Mouse (Mus musculus) monocyte, adult 5-6 weeks (primary cell): ENCODE measurements around the gene Ripor1. TPM values are rescaled to one million over a fixed set of nuclear protein-coding genes. Genes with fewer than 3 reads are reported as not detected.
"Not testable (repeated sequence)": the region's sequence is repeated elsewhere in the genome, so short reads cannot be mapped to it uniquely, and the experiment has no call there.

Experiments
- ATAC-seq: fragments of 153-309, 156-312 bp; replicated peaks from 2 replicates; pipeline ENCODE4 v1.8.0; 2017; ENCODE audit warnings: mild to moderate bottlenecking; ENCODE audit not compliant: low TSS enrichment, insufficient number of reproducible peaks, severe bottlenecking, poor library complexity, low FRiP score
- total RNA-seq: library from RNA; stranded (forward); fragments of 200-1000, 200-491, 200-594 nt; gene quantifications from 3 replicates; pipeline ENCODE4 v1.2.3, GENCODE M21; 2017

Gene Ripor1
- total RNA-seq, 1 experiment from 2014 or later = 1.2 TPM

GRCm38 (mm10) chr8:105601301-105601700, 3.8 kb upstream of the Ripor1 start:
- ATAC-seq = no peak

GRCm38 (mm10) chr8:105602540-105602939, 2.5 kb upstream of the Ripor1 start:
- not testable (repeated sequence) for ATAC-seq

DNA sequence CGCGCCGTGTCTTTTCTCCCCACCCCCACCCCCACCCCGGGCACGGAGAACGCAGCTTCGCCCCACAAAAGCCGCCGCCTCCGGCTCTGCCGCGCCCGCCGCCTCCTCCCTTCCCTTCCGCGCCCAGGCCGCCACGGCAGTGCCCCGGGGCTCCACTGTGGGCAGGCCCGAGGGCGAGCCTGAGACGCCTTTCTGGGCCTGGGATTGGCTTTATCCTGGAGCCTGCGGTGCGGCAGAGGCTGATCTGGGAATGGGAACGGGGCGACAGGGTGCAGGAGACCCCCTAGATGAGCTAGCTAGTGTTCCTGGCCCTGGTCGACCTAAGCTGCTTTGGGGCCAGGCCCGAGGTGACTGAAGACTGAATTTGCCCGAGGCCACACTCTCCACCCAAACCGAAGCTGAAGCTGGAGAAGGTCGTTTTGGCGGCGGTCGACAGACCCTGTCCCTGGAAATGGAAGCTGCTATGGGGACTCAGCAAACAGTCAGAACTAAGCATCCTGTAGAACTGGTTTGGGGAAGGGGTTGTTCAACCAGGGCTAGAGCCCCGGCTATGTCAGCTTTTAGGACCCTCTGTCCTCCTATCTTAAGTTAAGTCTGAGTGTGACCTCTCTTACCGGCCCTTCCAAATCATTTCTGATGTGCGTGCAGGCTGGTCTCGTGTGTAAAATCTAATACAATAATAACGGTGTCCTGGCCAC, 585 bp downstream of the Ripor1 start:
- no peak for ATAC-seq

DNA sequence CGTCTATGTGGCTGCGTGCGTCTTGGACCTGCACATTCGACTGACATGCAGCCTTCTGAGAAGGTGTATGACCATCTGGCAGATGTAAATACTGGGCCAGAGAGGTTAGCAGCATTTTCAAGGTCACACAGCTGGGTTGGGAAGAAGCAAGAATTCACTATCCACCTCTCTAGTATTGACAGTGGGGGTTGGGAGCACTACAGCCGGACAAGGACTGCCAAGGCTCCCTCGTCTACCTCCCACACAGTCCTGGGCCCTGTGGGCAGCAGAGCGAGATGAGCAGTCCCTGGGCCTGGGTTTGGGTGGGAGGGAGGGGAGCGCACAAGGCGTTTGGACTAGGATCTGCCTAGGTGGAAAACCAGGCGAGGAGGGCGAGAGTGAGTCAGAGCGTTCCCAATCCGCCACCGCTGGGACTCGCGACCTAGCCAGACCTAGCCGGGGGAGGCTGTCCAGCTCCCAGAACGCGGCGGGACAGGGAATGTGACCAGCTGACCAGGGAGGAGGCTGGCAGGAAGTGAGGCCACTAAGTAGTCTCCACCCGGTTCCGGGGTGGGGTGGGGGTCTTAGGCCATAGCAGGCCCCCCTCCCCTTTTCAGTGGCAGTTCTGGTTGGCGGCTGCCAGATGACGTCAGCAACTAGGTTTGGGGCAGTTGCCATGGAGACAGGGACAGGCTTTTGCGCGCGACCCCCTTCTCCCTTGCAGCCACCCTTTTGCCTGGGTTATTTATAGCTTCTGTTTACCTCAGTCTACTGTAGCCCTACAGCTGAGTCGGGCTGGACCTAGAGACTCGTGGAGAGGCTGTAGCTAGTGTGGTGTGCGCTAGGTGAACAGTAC, 1.4 kb downstream of the Ripor1 start:
- ATAC-seq = peak; percentile 23; the same call in 1 of the 2 replicates

DNA sequence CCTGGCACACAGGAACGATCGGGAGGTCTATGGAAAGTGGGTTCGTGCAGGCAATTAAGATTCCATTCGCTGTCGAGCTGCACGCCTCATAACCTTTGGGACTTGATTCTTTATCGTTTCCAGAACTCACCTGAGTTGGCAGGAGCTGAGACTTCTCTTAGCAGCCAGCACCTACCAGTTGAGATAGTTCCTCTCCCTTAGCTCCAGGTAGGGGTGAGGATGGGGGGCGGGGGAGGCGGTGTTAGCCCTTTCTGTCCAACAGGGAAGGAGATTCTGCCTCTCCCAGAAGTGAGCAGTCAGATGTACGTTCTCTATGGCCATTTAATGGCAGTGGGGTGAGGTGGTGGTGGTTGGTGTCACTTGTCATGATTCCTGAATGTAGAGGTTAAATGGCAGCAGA, 2.0 kb downstream of the Ripor1 start:
- ATAC-seq = no peak

GRCm38 (mm10) chr8:105607684-105608083, 2.6 kb downstream of the Ripor1 start:
- ATAC-seq = peak; percentile 25; the same call in 1 of the 2 replicates

DNA sequence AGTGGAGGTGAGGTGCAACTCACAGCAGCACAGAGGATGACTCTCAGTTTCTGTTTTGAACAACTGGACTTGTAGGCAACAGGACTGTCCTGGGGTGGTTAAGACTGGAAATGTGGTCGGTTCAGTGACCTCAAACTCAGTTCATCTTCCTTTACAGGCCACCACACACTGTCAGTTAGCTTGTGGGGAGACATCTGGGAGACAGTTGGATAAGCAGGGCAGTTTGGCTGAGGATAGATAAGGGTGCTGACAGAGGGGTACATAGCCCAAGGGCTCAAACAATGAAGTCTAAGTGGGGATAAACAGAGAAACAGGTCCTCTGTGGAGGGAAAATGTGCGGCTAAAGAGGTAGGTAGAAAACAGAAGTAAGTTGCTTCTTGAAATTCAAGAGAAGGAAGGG, 4.3 kb downstream of the Ripor1 start:
- ATAC-seq = no peak

DNA sequence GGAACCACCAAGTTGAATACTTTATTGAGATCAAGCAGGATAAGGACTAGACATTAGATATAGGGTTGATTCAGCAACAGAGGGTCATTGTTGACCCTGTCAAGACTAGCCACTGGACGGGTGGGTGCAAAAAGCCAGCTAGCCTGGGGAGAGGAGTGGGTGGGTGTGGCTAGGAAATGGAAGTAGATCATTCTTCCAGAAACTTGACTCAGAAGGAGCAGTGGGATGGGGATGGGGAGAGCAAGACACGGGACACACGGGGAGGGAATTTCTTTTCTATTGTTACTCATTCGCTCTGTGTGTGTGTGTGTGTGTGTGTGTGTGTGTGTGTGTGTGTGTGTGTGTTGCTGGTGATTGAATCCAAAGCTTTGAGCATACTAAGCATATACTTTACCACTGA, 4.7 kb downstream of the Ripor1 start:
- no peak for ATAC-seq

GRCm38 (mm10) chr8:105611836-105612235, 6.8 kb downstream of the Ripor1 start:
- no peak for ATAC-seq

- ATAC-seq = no peak
These were observed 8.0 kb downstream of the Ripor1 start for GRCm38 (mm10) chr8:105613037-105613436.

DNA sequence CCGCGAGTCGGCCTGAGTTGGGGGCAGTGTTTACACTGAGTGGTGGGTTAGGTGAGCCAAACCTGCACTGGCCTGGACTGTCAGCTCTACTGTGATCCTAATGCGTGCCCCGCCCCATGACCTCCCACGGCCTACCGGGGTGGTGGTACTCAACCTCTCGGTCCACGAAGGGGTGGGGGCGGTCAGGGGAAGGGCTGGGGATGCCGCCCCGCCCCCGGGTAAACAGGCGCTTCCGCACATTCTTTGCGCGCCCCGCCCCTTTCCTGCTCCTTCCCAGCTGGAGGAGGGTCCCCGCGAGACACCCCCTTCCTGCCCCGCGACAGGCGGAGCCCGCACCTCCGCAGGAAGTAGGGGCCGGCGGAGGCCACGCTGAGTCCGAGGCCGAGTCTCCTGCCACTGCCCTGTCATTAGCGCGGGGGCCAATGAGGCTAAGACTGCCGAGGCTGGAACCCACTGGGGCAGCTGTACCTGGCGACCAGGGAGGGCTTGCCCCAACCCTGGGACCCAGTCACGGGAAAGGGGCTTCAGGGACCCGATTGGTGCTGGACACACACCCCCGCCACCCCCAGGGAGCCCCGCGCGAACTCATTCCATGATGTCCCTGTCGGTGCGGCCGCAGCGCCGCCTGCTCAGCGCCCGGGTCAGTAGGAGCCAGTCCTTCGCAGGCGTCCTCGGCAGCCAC, 8.9 kb downstream of the Ripor1 start:
- ATAC-seq = no peak

GRCm38 (mm10) chr8:105615942-105616341, 10.9 kb downstream of the Ripor1 start:
- no peak for ATAC-seq

DNA sequence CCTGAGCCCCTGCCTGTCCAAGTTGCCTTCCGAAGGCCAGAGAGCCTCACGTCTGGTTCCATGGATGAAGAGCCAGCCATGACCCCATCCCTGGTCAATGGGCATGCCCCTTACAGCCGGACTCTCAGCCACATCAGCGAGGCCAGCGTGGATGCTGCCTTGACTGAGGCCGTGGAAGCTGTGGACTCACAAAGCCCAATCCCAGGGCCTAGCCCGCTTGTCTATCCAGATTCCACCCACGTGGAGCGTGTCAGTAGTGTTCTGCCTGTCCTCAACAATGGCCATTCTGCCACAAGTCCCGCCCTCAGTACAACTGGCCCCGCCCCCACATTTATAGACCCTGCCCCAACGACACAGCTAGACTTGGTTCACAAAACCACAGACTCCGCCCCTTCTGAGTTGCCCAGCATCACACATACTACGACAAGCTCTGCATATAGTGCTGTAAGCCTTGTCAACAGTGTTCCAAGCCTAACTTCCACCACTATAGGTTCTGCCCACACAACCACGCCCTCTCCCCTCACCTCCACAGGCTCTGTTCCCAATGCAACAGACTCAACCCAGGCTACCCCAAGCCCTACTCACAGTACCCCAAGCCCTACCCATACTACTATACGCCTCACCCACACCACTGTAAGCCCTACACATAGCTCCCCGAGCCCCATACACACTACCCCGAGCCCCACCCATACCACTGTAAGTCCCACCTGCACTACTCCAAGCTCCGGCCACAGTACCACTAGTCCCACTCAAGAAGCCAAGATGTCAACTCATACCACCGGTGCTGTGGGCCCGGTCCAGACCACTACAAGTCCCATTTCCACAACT, 12.6 kb downstream of the Ripor1 start:
- no peak for ATAC-seq

GRCm38 (mm10) chr8:105618279-105618634, 13.2 kb downstream of the Ripor1 start:
- no peak for ATAC-seq

GRCm38 (mm10) chr8:105618892-105619591, 14.0 kb downstream of the Ripor1 start:
- ATAC-seq = no peak

- ATAC-seq = no peak
These were observed 15.2 kb downstream of the Ripor1 start for GRCm38 (mm10) chr8:105620211-105620610.

DNA sequence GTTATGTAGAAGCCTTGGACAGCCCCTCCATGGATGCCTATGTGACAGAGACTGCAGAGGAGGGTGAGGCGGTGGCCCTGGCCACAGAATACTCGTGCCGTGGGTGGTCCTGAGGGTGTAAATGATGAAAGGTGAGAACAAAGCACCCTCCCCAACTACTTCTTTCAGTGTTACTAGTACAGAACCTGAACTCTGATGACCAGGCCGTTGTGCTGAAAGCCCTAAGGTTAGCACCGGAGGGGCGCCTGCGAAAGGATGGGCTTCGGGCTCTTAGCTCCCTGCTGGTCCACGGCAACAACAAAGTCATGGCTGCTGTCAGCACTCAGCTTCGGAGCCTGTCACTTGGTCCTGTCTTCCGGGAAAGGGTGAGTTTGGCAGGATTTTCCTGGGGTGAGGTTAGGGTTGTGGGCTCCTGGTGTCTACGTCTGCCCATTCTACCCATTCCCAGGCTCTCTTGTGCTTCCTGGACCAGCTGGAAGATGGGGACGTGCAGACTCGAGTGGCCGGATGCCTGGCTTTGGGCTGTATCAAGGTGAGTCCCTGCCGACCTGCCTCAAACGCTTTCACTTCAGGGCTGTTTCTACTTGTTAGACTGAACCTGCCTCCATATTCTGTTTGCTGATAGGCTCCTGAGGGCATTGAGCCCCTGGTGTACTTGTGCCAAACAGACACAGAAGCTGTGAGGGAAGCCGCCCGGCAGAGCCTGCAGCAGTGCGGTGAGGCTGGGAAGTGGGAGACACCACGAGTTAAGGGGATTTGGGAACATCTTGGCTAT, 16.1 kb downstream of the Ripor1 start:
- ATAC-seq = no peak

GRCm38 (mm10) chr8:105621841-105622240, 16.8 kb downstream of the Ripor1 start:
- ATAC-seq = no peak
